Mouse (Mus musculus): ENCODE results near the gene Sox6.

DNA sequence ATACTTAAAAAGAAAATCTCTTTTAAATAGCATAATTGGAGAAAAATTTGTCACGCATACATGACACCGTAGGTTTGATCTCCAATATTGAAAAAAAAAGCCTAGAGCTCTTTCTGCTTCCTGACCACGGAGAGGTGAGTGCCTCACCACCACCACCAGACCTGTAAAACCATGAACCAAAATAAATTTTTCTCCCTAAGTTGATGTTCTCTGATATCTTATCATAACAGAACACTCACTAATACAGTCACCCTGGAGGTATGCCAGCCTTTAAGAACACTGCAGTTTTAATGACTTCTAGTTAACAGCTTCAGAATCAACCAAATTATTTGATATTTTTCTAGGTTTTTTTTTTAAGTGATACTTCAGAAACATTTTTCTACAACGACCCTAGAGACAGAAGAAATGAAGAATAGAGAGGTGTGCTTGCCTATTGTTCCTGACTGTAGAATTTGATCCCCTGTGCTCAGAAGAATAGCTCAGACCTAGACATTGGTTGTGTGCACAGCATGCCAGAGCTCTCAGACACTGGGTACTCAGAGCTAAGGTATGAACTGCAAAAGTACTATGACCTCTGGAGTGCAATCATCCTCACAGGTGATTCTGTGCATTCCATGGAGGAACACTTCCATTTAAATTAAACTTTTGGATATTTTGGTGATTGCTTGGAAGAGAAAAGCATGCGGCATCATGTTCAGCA is 58.6 kb downstream of the Sox6 start:
- no peak for TF ChIP-seq POLR2A (IDR thresholded peaks at IDR 0.05; ENCODE audit: low read depth, low read length)
- no peak for TF ChIP-seq CTCF (IDR thresholded peaks at IDR 0.05; ENCODE audit: borderline replicate concordance, insufficient read depth, low read length)

Data from embryonic fibroblast, embryonic 13.5 days (primary cell).